ENCODE assay signal across 12 mouse cellular contexts in genomic region chr7:145301341-145302005, GRCm38 (mm10). TPM values are rescaled to one million over a fixed set of nuclear protein-coding genes. Genes with fewer than 3 reads are reported as not detected.
DNase-seq lines count a peak whose midpoint lies in the region; ATAC-seq lines count a peak whose summit lies in the region.
"Had no signal": no experiment of that assay in that cellular context is flagged by ENCODE, and none has a peak within 500 bp of the region (broad histone marks: within the 10 kb centered on the region; RNA-seq: fewer than 3 reads in every experiment).

No protein-coding gene starts in this region.

- no peaks in the 10 kb centered on the region for H3K9me3 ChIP-seq in stomach, embryonic 16.5 days (replicated peaks; ENCODE audit: control insufficient read depth, low read length)
- H3K9me3 ChIP-seq: heart, embryonic 15.5 days had no signal

- WGBS in stomach, embryonic 16.5 days, result 70% methylated on average over 6 of the region's 6 CpGs

- H3K4me3 ChIP-seq in stomach, embryonic 16.5 days (replicated peaks; ENCODE audit: low read length), result peak overlapping the region; percentile 25; the same call in 1 of the 2 replicates

- no peaks in the 10 kb centered on the region for H3K36me3 ChIP-seq in stomach, embryonic 16.5 days (ENCODE audit: control insufficient read depth, insufficient read depth, low read length)
- H3K36me3 ChIP-seq: heart, embryonic 15.5 days had no signal

- DNase-seq in lung, postnatal 36 days, result peak; percentile 23
- no peak for DNase-seq in lung, adult 18-20 months
- DNase-seq in cerebellum, postnatal 10 days, result peak; percentile 62 to 71
- DNase-seq in gastrocnemius, postnatal 36 days, result peak; percentile 54 to 56
- no peak for DNase-seq in left cerebral cortex, postnatal 14 days (ENCODE audit: low spot score in 2 of 2)
- DNase-seq: right cerebral cortex, adult 18-20 months had no signal

- H3K4me2 ChIP-seq in stomach, embryonic 16.5 days (ENCODE audit: low read depth, low read length), result peak overlapping the region; percentile 40

- H3K4me1 ChIP-seq in stomach, embryonic 16.5 days (ENCODE audit: control insufficient read depth, insufficient read depth, low read length), result peaks cover 23% of the 10 kb centered on the region

- peak overlapping the region; percentile 80; the same call in 1 of the 2 replicates for H3K27ac ChIP-seq in stomach, embryonic 16.5 days (ENCODE audit: low read length)
- H3K27ac ChIP-seq: heart, embryonic 15.5 days; liver, embryonic 14.5 days had no signal

- peak overlapping the region; percentile 43 for H3K9ac ChIP-seq in stomach, embryonic 16.5 days (ENCODE audit: low read length)
- H3K9ac ChIP-seq: heart, embryonic 15.5 days; liver, embryonic 14.5 days had no signal

- intact Hi-C loops in gastrocnemius, postnatal 36 days (cut with DNase I), result no loop called here
- intact Hi-C loops in left cerebral cortex, postnatal 14 days (cut with DNase I), result no loop called here

- no peak for ATAC-seq in stomach, embryonic 16.5 days (ENCODE audit: insufficient read depth, low FRiP score)
- ATAC-seq in erythroblast, adult 5-6 weeks (replicated peaks; ENCODE audit: low FRiP score, poor library complexity, severe bottlenecking), result no peak

- no peaks in the 10 kb centered on the region for H3K27me3 ChIP-seq in stomach, embryonic 16.5 days (ENCODE audit: control insufficient read depth, insufficient read depth, low read length)

RNA-seq across cellular contexts. Expression of gene Mrgprf, which starts 0.8 kb away (rescaled TPM):
- 1 to 10 TPM; 2.5 to 2.7 TPM for total RNA-seq in gastrocnemius, postnatal 36 days (2021)
- polyA plus RNA-seq in stomach, embryonic 16.5 days (2015; fragmentation: Nextera tagmentation; extraction: Ambion mirVana), result 5.5 and 7.4 TPM in 2 replicates
- not detected in 2 replicates for total RNA-seq in erythroblast, adult 5-6 weeks (2015; ENCODE audit: low replicate concordance)
- not detected in 2 replicates for total RNA-seq in erythroblast, adult 5-6 weeks (2017; ENCODE audit: low replicate concordance)
- 1 to 10 TPM; 2.1 to 2.2 TPM for total RNA-seq in left cerebral cortex, postnatal 14 days (2021)
- total RNA-seq: MEL had no signal

RNA-seq across cellular contexts. Expression of gene Mrgprd, which starts 13.2 kb away (rescaled TPM):
- not detected for total RNA-seq in gastrocnemius, postnatal 36 days (2021)
- polyA plus RNA-seq in stomach, embryonic 16.5 days (2015; fragmentation: Nextera tagmentation; extraction: Ambion mirVana), result not detected in 2 replicates
- total RNA-seq in erythroblast, adult 5-6 weeks (2015; ENCODE audit: low replicate concordance), result not detected in 2 replicates
- not detected in 2 replicates for total RNA-seq in erythroblast, adult 5-6 weeks (2017; ENCODE audit: low replicate concordance)
- total RNA-seq in left cerebral cortex, postnatal 14 days (2021), result not detected
- total RNA-seq: MEL had no signal
- polyA plus RNA-seq: heart, embryonic 15.5 days; large intestine, adult 2 months; liver, embryonic 14.5 days had no signal

RNA-seq across cellular contexts. Expression of gene Tpcn2, which starts 17.7 kb away (rescaled TPM):
- total RNA-seq in gastrocnemius, postnatal 36 days (2021), result 1 to 10 TPM; 1.7 to 1.9 TPM
- 9.7 and 11.2 TPM in 2 replicates for polyA plus RNA-seq in stomach, embryonic 16.5 days (2015; fragmentation: Nextera tagmentation; extraction: Ambion mirVana)
- total RNA-seq in erythroblast, adult 5-6 weeks (2015; ENCODE audit: low replicate concordance), result 3.8 and 4.6 TPM in 2 replicates
- total RNA-seq in erythroblast, adult 5-6 weeks (2017; ENCODE audit: low replicate concordance), result 1.3 and 2.2 TPM in 2 replicates
- total RNA-seq in left cerebral cortex, postnatal 14 days (2021), result 1 to 10 TPM; 3.4 to 3.6 TPM

Comparison
In these comparisons a context has a peak if more than half of its experiments do, and no peak if none do; other contexts are left out.
1. DNase-seq: peak in lung, postnatal 36 days (single experiment), cerebellum, postnatal 10 days (2 of 2) and gastrocnemius, postnatal 36 days (2 of 2); none in lung, adult 18-20 months (0 of 2) and left cerebral cortex, postnatal 14 days (0 of 2).